Mouse (Mus musculus) testis, adult 2 months (tissue): Measurements from ENCODE around the gene Acvr1. TPM values are rescaled to one million over a fixed set of nuclear protein-coding genes. Genes with fewer than 3 reads are reported as not detected.

Experiments used
- H3K27ac ChIP-seq: fragments of 200-500 bp; 2 replicates; pipeline ENCODE4 v1.5.1; 2012; ENCODE audit warnings: low read depth, low read length; ENCODE audit not compliant: control insufficient read depth, insufficient read depth
- H3K27me3 ChIP-seq: fragments of 200-500 bp; 2 replicates; pipeline ENCODE4 v1.6.1; 2012; ENCODE audit warnings: mild to moderate bottlenecking, low read length, moderate library complexity; ENCODE audit not compliant: control insufficient read depth, insufficient read depth
- H3K36me3 ChIP-seq: fragments of 200-500 bp; 2 replicates; pipeline ENCODE4 v1.6.1; 2012; ENCODE audit warnings: mild to moderate bottlenecking, low read length; ENCODE audit not compliant: control insufficient read depth, insufficient read depth
- H3K4me1 ChIP-seq: fragments of 200-500 bp; 2 replicates; pipeline ENCODE4 v1.6.1; 2012; ENCODE audit warnings: low read length; ENCODE audit not compliant: control insufficient read depth, insufficient read depth
- H3K4me3 ChIP-seq: fragments of 200-500 bp; 2 replicates; pipeline ENCODE4 v1.5.1; 2012; ENCODE audit warnings: low read depth, mild to moderate bottlenecking, low read length, moderate library complexity, mixed read lengths; ENCODE audit not compliant: control insufficient read depth
- CTCF ChIP-seq: fragments of 200-500 bp; IDR thresholded peaks from 2 replicates; pipeline ENCODE4 v1.5.1; 2012; ENCODE audit warnings: low read depth, mild to moderate bottlenecking, inconsistent platforms, low read length, moderate library complexity; ENCODE audit not compliant: control insufficient read depth, insufficient read depth, insufficient replicate concordance
- POLR2A ChIP-seq: fragments of 200-500 bp; IDR thresholded peaks from 2 replicates; pipeline ENCODE4 v1.6.1; 2012; ENCODE audit warnings: low read depth, mild to moderate bottlenecking, inconsistent platforms, low read length, moderate library complexity; ENCODE audit not compliant: control insufficient read depth
- polyA plus RNA-seq: library from polyadenylated mRNA; depleted of rRNA; stranded (reverse); fragments of >200 nt; gene quantifications from 2 replicates; pipeline ENCODE4 v1.2.3, GENCODE M21; 2012

Gene Acvr1
- polyA plus RNA-seq, 1 experiment: 2.0 TPM

GRCm38 (mm10) chr2:58419571-58419970 is 147.4 kb downstream of the Acvr1 start:
- Histone ChIP-seq H3K4me3 (no peak overlapping the region), H3K36me3 (no peaks in the 10 kb centered on the region), H3K27ac (no peak overlapping the region), H3K4me1 (no peaks in the 10 kb centered on the region), H3K27me3 (no peaks in the 10 kb centered on the region)
- TF ChIP-seq CTCF: no peak
- TF ChIP-seq POLR2A: no peak

- H3K27me3 ChIP-seq: no peaks in the 10 kb centered on the region
- no peaks in the 10 kb centered on the region for H3K36me3 ChIP-seq
- no peak overlapping the region for H3K4me3 ChIP-seq
- TF ChIP-seq CTCF: no peak
- no peak for TF ChIP-seq POLR2A
- no peaks in the 10 kb centered on the region for H3K4me1 ChIP-seq
- H3K27ac ChIP-seq: no peak overlapping the region
These were observed 148.8 kb downstream of the Acvr1 start for GRCm38 (mm10) chr2:58418109-58418508.

GRCm38 (mm10) chr2:58417684-58418083 is 149.3 kb downstream of the Acvr1 start:
- no peaks in the 10 kb centered on the region for H3K4me1 ChIP-seq
- no peaks in the 10 kb centered on the region for H3K36me3 ChIP-seq
- no peak overlapping the region for H3K4me3 ChIP-seq
- TF ChIP-seq CTCF (no peak), POLR2A (no peak)
- no peaks in the 10 kb centered on the region for H3K27me3 ChIP-seq
- H3K27ac ChIP-seq: no peak overlapping the region

- TF ChIP-seq POLR2A: no peak
- TF ChIP-seq CTCF: no peak
- no peak overlapping the region for H3K4me3 ChIP-seq
- no peaks in the 10 kb centered on the region for H3K36me3 ChIP-seq
- no peaks in the 10 kb centered on the region for H3K27me3 ChIP-seq
- H3K4me1 ChIP-seq: no peaks in the 10 kb centered on the region
- no peak overlapping the region for H3K27ac ChIP-seq
These were observed 151.9 kb downstream of the Acvr1 start for GRCm38 (mm10) chr2:58415037-58415436.

GRCm38 (mm10) chr2:58408926-58409634 is 157.9 kb downstream of the Acvr1 start:
- no peaks in the 10 kb centered on the region for H3K27me3 ChIP-seq
- H3K4me1 ChIP-seq: no peaks in the 10 kb centered on the region
- no peak for TF ChIP-seq POLR2A
- H3K36me3 ChIP-seq: no peaks in the 10 kb centered on the region
- no peak overlapping the region for H3K27ac ChIP-seq
- no peak overlapping the region for H3K4me3 ChIP-seq

GRCm38 (mm10) chr2:58403481-58403880 is 163.5 kb downstream of the Acvr1 start:
- no peaks in the 10 kb centered on the region for H3K27me3 ChIP-seq
- H3K4me3 ChIP-seq: no peak overlapping the region
- no peaks in the 10 kb centered on the region for H3K36me3 ChIP-seq
- no peak overlapping the region for H3K27ac ChIP-seq
- no peak for TF ChIP-seq CTCF
- no peak for TF ChIP-seq POLR2A
- no peaks in the 10 kb centered on the region for H3K4me1 ChIP-seq

GRCm38 (mm10) chr2:58388601-58389000 is 178.4 kb downstream of the Acvr1 start:
- Histone ChIP-seq H3K4me1 (no peaks in the 10 kb centered on the region), H3K27me3 (no peaks in the 10 kb centered on the region), H3K27ac (no peak overlapping the region), H3K4me3 (no peak overlapping the region), H3K36me3 (no peaks in the 10 kb centered on the region)
- no peak for TF ChIP-seq CTCF
- no peak for TF ChIP-seq POLR2A
